Mouse (Mus musculus): ENCODE results near the gene Hecw2.

The Hecw2 gene

DNA sequence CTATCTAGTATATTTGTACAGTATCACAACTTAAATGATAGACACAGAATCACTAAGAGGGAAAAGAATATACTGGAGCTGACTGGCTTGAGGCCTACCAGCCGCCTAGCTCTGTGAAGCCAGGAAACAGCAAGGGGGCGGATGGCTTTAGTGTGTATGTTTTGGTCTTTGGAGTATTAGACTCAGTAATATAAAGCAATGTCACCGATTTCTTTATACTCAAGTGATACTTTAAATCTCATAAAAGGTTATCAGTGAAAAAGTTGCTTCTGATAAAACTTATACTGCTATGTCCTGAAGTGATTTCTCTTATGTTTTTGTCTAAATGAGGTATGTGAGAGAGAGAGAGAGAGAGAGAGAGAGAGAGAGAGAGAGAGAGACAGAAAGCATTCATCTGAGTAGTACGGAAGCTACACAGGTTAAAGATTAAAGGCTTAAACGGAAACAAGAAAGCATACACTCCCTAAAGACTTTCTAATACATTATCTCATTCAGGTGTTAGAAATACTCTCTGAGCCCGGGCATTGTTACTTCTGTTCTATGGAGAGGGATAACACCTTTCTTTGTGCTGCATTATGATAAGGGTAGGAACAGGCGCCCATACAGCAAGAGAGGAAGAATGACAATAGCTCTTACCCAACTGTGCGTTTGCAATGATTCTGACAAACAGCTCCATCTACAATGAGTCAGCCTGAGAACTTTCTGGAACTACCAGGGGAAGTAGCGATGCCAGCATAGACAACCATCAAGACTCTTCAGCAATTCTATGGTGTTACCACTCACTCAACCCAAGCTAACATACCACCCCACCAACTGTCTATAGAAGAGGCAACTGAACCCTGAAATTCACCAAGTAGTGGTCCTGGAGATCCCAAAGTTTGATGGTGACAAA lies 370.3 kb downstream of the Hecw2 start:
- DNase-seq = peak in 1 of 2 experiments; percentile 22

DNA sequence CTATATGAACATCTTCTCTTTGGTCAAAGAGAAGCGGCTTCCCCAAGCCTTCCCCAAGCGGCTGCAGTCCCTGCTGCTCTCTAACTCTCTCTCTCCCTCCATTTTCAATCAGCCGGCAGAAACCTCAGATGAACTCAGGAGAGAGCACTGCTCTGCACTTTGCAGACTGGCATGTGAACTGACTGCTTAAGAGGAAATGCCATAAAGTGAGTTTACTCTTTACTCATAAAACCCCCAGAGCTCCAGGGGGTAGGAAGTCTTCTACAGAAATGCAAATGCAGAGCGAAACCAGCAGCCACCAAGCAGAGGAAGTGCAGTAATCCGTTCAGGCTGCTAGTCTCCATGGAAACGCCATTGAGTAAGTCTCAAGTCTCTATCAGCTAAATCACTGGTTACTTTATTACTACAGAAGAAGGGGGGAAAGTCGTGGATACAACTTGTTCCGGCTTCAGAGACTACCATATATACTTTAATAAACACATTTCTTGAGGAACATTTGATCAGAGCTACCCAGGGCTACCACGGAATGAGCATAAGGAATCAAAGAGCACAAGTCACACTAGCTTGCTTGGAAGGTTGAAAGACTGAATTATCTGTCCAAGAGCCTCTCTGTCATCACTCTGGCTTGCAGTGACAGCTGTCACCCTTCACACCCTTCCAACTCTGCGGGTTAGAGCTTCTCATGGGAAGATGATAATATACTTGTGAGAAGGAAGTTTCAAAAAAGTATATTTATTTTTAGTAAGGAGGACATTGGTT lies 371.1 kb downstream of the Hecw2 start:
- peak in 1 of 2 experiments; percentile 17 for DNase-seq

DNA sequence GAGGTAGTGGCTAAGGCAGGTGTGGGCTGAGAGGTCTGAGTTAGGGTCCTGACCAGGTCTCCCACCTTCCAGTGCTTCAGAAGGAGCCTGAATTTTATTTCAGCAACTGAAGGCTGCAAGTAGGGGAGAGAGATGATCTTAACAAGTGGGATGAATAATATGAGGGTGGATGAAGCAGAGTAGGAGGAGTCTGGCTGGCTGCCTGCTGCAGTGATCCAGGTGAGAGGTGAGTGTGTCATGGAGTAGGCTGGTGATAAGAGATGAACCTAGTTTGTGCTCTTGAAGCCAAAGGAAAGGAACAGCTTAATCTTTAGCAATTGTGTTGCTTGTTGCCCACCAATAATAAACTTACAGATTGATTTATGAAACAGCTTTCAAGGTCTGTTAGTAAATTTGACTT lies 373.0 kb downstream of the Hecw2 start:
- no peak for DNase-seq

DNA sequence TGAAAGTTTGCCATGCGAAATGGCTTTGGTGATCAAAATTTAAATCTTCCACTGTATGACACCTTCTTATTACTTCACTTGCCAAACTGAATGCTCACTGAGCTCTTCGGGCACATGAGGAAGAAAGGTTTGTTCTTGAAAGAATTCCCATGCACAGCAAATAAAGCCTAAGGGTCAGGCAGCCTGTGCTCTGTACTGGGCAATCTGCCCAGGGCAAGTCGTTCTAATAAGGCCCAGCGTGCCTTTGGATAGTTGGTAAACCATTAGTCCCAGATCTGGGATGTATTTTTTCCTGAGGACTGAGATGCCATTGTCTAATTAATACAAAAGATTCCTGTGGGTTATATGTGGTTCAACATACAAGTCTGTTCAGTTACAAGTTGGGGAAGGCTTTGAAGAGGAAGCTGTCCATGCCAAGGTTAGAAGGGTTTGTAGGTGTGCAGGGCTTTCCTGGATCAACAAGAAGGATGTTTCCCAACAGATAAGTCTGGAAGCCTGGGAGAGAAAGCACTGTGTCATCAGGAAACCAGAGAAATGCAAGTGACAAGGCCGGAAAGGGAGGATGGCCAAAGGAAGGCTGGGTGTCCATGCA lies 374.8 kb downstream of the Hecw2 start:
- DNase-seq = no peak

DNA sequence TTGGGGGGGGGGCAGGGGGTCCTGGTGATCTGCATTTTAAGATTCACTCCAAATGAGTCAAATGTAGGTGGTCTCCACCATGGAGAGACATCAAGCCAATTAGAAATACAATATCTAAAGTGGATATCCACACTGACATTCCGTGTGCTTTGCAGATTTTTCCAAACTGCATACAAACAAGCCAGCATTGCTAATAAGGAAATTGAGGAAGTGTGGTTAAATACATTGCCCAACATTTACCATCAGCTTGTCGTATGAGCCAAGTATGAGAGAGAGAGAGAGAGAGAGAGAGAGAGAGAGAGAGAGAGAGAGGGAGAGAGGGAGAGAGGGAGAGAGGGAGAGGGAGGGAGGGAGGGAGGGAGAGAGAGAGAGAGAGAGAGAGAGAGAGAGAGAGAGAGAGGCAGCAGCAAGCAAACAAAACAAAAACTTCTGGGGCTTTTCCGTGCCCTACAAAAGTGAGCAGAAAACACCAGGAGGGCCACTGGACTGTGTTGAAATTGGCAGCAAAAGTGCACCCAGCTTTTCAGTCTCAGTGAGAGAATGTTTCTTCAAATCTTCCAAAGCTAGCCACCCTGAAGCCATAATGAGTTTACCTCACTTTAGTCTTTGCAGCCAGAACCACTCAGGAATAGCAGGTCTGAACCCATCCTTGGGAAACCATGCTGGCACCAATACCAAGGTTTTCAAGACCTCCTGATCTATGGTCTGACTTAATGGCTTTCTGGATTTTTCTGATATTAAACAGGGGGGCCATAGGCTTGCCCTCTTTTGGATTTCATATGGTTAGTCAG lies 376.7 kb downstream of the Hecw2 start:
- DNase-seq = no peak

DNA sequence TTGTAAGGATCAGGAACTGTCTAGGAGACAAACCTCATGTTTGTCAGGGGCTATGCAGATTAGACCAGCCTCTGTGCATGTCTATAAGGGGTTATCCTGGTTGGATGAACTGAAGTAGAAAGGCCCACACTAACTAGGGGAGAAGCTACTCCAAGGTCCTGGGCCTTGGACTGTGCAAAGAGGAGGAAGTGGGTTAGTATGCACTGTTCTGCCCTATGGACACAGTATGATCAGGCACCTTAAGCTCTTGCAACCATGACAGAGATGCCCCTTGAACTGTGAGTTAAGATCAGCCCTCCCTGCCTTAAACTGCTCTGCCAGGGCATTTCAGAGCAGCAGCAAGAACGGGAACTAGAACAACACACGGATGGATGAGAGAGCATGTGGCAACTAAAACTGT lies 378.6 kb downstream of the Hecw2 start:
- DNase-seq = no peak

DNA sequence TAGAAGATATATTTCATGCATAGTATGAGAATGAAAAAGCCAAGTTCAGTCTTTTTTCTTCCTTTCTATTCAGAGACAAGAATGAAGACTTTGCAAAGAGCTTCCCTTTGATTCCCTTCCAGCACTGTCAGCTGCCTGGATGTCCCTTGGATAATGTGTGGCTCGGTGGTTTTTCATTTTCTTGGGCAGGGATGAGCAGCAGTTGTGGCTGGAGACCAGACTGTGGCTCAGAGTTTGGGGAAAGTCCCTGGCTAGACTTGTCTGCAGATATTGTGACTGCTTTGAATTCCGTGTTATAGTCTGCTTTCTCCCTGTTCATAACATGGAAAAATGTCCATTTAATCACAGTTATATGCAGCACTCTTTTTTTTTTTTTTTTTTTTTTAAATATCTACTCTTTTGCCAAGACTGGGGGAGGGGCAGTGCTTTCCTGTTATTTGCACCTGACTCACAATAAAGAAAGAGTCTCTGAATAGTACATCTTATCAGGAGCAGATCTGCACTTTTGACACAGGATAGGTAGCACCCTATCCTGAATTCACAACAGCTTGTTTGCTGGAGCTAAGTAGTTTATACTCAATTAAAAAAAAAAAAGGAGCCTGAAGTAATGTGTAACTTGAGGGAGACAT lies 380.8 kb downstream of the Hecw2 start:
- DNase-seq = no peak

DNA sequence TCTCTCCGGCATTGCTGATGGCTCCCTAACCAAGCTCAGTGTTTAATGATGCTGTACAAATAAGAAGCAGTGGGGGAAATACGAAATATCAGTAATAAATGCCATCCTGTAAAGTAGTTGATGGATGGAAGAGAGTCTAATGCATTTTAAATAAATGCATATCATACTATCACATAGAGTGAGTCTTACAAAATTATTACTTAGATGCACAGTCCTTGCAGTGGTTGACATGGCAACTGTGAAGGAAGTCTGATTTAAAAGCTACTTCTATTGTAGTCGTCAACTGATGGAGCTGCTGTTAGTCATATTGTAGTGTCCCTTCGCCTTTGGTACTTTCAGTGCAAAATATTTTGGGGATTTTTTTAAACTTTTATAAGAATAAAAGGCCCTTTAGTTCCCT lies 383.0 kb downstream of the Hecw2 start:
- DNase-seq = no peak

DNA sequence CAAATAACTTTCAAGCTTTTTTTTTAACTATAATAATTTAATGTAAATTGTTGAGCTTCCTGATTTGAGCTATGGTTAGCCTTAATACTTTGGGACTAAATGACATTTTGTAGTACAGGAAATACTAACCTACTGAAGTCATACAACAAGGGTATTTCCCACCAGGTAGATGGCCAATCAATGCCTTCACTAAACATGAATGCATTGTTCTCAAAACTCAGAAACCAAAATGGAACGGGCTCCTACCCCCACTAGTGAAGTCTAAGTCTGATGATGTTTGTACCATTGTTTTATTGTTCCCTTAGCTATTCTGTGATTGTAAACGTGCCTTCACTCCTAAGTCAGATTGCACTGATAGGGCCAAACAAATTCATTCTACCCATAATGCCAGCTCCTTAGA lies 386.7 kb downstream of the Hecw2 start:
- DNase-seq = no peak

DNA sequence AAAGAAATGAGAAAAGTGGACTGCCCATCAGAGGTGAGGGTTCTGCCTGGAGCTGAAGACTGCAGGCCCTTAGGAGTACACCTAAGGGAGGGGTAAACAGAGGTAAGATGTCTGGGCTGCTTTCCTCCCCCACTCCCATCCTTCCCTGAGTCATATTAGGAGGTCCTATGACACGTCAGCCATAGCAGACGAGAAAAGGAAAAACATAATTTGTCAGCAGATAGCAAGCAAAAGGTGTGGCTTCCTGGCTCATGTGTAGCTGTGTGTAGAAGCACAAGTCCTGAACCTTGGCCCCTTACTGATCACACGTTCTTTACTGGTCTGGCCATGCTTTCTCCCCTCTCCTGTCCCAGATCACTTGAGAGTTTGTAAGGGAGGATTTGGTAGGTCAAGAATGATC lies 397.2 kb downstream of the Hecw2 start:
- no peak for DNase-seq

DNA sequence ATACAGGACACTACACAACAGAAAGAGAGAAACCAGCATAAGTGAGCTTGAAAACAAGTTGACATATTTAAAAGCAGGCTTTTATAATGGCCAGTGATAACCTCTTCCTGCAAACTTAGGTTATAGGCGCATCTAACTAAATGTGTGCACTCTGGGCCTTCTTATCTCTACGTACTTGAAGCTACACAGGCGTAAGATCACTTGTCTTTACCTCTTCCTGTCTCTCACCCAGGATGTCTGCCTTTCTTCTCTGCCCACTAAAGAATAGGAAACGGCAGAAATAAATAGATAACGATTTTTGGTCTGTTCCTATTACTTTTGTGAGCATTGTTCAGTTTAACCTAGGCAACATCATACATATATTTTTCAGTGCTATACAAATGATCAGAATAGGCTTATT lies 397.9 kb downstream of the Hecw2 start:
- no peak for DNase-seq

DNA sequence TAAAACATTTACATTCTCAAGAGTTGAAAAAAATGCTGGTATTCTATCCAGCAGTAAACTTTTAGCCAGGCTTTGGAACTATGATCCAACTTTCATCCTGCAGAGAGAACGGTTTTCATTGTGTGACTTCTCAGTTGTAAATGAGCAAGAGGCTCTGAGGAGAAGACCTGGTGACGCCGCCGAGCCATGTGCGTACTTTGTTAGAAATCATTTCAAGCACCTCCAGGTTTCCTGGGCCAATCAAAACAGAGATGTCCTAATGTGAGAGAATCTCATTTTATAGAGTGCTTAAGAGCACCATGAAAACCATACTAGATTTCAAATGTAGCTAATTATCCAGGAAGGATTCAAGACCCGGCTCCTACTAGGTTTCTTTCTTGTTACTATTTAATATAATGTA lies 398.7 kb downstream of the Hecw2 start:
- no peak for DNase-seq

DNA sequence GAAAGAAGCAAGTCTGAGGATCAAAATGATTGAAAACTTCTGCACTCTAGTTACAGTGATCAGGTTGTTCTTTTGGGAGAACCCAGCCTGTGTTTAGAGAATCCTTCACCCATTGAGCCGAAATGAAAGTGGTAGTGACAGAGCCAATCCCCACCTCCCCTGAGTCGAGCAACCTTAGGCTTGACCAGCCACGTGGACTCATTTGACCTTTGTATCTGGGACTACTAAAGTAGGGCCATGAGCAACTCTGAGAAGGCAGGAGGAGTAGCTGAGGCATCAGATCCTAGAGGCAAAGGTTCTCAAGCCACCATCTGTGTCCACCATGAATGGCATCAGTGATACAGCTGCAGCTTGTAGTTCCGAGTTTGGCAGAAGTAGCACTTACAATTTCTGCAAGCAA lies 399.4 kb downstream of the Hecw2 start:
- DNase-seq = no peak

DNA sequence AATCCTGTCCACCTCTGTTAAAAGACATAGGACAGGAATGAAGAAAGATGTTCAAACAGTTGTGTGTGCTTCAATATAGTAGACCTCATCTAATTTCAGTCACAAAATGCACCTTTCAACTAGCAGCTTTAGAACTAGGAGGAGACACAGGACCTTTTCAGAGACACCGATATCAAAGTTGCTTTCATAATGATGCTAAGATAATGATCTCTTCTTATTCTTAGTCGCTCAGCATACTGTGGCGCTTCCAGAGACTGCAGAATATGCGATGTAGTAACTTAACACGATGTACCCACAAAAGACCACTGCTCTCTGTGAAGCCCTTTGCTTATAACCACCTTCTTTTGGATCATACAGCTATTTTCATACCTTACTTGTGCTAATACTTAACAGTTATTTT lies 399.9 kb downstream of the Hecw2 start:
- no peak for DNase-seq

DNA sequence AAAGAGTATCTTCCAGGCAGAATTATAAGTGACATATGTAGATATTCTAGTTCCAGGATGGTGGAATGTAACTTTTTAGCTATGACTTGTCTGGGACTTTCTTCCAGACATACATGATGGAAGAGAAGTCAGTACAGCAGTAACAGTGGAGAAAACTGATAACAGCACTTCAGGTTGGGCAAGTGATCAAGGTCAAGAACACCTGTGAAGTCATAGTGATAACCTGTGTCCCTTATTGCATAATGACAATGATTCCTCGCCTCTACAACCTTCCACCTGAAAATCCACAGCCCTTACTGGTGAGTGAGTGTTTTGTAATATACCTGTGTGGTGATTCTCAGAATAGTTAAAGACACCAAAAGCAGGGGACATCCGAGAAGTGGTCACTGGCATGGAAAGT lies 400.7 kb downstream of the Hecw2 start:
- no peak for DNase-seq

DNA sequence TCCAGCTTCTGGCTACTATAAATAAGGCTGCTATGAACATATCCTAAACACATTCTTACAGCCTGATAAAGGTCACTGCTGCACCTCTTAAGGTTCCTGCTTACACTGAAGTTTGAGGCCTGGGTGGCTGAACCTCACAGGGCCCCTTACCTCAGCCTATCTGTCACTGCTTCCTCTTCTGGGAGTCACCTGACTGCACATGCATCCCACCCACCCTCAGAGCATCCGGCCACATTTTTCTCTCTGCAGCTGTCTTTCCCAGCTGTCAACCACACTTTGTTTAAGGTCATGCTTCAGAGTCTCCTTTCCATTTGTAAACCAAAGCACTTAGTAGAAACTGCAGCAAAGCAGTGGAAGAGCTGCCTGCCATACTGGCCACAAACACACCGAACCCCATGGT lies 403.6 kb downstream of the Hecw2 start:
- DNase-seq = no peak

DNA sequence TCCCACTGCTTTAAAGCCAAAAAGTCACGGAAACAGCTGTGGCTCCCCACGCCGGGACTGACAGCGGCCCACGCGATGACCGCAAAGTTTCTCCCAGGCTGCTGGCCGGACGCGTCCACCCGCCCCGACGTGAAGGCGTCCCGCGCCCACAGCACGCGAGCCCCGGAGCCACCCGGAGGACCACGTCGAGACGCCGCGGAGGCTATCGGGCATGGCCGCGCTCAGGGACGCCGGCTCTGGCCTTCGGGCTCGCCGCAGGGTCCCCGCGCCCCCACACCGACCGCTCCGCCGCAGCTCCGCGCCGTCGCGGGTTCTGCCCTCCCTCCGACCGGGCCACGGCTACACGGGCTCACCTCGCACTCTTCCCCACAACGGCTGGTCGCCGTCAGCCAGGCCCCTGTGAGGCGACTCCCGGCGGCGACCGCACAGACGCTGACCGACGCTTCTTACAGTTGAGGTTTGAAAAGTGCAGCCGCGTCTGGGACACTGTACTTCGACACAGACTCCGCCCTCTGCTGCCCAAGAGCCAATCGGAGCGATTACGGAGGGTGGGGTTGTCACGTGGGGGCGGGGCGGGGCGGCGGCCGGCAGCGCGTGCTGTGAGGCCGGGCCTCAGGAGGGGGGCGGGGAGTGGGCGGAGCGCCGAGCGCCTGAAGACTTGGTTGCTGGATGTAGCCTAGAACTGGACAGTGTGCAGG lies 410.1 kb downstream of the Hecw2 start, which contains the start of gene Stk17b:
Gene Stk17b, minus strand, starts transcription at position 504 of the 698 bp plus-strand sequence.
- peak; percentile 78 to 91 for DNase-seq

DNA sequence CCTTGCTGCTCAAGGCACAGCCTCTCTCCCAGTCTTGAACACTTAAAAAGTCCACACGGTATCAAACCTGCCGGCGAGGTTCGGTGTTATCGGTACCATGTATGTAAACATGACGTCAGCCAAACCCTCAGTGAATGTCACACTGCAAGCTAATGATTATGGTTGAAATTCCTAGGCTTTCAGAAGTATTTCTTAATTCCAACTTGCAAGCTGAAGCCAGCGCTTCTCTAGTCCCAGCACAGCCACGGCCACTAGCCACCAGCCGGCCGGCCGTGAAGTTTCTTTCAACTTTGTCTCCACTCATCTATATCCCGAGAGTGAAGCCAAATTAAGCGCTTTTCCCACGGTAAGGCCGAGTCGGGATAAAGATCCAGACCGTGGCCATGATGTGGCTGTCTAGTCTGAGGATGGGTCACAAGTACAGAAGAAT lies 410.7 kb downstream of the Hecw2 start:
- DNase-seq = peak in 1 of 2 experiments; percentile 15

DNA sequence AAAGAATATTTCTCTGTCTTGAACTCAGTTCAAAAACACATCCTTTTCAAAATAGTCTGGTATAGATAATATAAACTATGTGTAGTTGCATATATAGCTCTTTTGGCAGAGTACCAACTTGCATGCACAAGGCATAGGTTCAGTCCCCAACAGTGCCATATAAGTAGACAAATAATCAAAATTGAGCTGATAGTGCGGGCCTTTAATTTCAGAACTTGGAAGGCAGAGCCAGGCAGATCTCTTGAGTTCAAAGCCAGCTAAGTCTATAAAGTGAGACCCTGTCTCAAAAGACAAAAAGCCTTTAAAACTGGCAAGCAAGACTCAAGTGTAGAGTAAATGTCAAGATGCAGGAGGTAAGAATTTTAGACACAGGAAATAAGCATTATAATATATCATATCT lies 412.0 kb downstream of the Hecw2 start:
- DNase-seq = no peak

DNA sequence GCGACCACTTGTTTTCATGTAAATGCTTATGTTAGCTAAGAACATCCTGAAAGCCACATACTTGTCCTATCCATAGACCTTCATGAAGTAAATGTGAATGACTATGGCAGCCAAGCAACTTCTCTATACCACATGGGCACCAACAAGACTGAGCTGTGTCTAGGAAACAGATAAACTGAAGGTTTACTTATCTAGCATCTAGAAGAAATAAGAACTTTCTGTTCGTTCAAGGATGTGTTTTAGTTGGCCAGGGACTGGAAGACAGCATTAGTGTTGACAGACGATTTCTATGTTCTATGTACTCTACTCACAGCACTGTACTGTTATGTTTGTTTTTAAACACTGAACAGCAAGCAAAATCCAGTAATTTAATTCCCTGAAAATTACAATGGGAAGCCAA lies 412.9 kb downstream of the Hecw2 start:
- no peak for DNase-seq

DNA sequence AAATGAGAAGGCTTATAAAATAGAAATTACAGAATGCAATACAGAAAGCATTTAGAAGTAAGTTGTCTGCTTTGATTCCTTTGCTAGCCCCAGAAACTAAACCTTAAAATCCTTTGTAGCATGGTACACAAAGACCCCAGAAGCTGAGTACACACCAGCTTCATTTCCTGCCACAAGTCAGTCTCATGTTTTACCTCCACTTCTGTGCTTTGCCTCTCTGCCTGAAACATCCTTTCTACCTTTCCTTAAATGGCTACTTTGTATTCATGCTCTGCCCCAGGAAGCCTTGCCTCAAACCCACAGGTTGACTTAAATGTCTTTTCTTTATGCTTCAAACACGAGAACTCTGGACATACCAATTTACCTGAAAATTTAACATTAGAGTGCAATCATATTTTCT lies 413.7 kb downstream of the Hecw2 start:
- no peak for DNase-seq
